Mouse (Mus musculus): ENCODE results near the gene Ereg. TPM values are rescaled to one million over a fixed set of nuclear protein-coding genes. Genes with fewer than 3 reads are reported as not detected.

The Ereg gene
- polyA plus RNA-seq, 1 experiment from 2014 or later: not detected

DNA sequence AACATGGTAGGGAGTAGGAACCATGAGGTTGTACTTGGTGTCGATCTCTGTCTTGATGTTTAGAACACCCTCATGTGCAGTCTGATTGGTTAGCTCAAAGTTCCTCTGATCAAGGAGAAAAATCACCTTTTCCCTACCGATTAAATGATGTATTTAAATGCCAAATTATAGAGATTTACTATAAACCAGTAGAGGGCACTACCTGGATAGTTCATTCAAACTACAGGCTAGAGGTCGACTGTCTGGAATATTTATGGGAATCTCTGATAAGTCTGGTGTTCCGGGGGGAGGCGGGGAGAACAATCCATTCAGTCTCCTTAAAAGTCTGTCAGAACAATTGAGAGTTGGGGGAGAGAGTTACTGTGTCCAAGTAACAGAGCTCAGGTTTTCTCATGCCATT, 10.9 kb downstream of the Ereg start:
- Histone ChIP-seq H3K36me3 (ENCODE audit: inconsistent target) (no peaks in the 10 kb centered on the region), H3K79me2 (ENCODE audit: inconsistent target) (no peaks in the 10 kb centered on the region), H3K27ac (no peak overlapping the region), H3K4me3 (ENCODE audit: inconsistent target) (no peak overlapping the region)
- WGBS (ENCODE audit: missing documents): 66% methylated on average over 5 of the region's 5 CpGs

DNA sequence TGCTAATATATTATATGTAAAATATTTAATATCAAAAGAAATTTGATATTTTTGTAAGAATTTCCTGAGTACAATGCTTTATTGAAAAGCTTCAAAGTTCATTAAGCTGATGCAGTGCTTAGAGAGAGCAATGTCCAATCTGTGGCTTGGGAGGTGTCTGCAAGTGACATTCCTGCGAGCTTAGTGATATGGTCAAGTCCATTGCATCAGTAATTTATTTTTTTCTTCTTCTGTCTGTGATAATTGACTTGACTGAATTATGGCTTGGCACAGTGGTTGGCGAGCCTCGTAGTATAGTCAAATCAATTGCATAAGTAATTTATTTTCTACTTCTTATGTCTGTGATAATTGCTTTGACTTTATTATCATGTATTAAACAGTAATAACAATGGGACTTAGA, 15.9 kb downstream of the Ereg start:
- Histone ChIP-seq H3K79me2 (ENCODE audit: inconsistent target) (no peaks in the 10 kb centered on the region), H3K4me3 (ENCODE audit: inconsistent target) (no peak overlapping the region), H3K36me3 (ENCODE audit: inconsistent target) (no peaks in the 10 kb centered on the region), H3K27ac (no peak overlapping the region)
- 89% methylated on average over 3 of the region's 3 CpGs for WGBS (ENCODE audit: missing documents)

DNA sequence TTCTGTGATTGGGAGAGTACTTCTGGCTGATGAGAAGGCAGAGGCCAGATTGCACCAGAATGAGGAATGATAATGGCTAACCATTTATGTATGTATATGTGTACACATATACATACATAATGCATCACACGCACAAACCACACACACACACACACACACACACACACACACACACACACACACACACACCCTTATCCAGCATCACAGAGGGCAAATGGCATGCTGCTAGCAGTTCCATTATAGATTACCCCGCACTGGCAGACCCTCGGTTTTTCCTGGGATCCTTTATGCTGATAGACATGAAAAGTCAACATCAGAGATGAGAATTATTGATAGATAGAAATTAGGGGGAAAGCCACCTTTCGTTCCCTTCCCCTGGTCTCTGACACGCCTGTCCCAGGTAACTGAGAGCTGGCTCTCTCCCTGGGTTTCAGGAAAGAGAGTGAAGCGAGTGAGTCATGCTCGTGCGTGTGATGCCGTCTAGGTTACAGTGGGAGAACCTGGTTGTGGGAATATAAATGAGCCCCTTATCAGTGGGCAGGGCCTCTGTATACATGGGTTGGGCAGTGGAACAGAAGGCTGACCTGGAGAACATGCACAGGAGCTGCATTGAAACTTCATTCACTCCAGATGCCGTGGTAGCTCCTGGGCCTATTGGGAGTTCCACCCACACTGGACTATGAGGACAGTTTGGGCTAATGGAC, 23.6 kb downstream of the Ereg start:
- H3K4me3 ChIP-seq (ENCODE audit: inconsistent target): no peak overlapping the region
- H3K27ac ChIP-seq: no peak overlapping the region
- WGBS (ENCODE audit: missing documents): 90% methylated on average over 10 of the region's 10 CpGs
- no peaks in the 10 kb centered on the region for H3K36me3 ChIP-seq (ENCODE audit: inconsistent target)
- H3K79me2 ChIP-seq (ENCODE audit: inconsistent target): no peaks in the 10 kb centered on the region

DNA sequence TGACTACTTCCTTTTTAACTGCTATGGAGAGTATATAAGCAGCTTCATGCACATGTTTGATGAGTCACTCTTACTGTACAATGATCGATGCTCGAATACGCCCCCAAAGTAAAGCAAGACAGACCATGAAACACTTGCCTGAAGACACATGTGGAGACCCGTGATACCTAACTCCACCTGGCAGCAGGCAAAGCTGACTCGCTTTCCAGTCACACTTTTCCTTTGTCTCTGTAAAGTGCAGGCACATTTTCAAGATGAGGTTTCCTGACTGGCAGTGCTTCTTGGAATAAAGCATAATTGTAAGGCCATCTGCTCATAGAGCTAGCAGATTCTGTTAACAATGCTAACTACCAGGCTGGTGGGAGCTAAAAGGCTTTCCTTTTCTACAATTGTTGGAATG, 27.3 kb downstream of the Ereg start:
- H3K27ac ChIP-seq: no peak overlapping the region
- no peaks in the 10 kb centered on the region for H3K36me3 ChIP-seq (ENCODE audit: inconsistent target)
- H3K4me3 ChIP-seq (ENCODE audit: inconsistent target): no peak overlapping the region
- no peaks in the 10 kb centered on the region for H3K79me2 ChIP-seq (ENCODE audit: inconsistent target)
- WGBS (ENCODE audit: missing documents): 92% methylated on average over 5 of the region's 5 CpGs

DNA sequence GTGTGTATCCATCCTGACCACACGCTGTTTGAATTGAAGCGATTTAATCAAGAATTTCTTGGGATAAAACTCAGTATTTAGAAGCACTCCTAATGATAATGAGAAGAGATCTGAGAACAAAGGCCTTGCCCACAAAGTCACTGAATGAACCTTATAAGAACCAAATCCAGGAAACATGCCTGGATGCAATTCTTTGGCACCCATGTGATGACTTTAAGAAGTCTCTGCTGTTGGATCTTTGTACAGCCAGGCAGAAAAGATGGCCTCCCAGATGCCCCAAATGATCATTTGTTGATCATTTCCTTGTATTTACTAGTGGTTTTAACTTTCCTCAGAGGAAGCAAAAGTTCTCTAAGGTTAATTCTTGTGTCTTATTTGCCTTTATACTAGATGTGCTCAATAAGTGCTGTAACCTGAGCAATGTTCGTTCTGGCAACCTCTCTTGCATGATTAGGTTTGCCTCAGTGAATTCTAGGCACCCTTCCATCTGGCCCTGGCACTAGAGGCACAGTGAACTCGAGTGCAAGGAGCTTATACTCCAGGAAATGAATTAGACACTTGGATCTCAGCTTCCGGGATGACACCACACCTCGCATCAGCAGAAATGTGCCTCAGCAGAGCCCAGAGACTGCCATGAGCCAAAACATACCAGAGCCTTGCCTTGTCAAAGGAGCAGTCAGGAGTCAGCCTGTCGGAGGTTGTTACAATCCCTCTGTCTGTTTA, 29.7 kb downstream of the Ereg start:
- Histone ChIP-seq H3K4me3 (ENCODE audit: inconsistent target) (no peak overlapping the region), H3K36me3 (ENCODE audit: inconsistent target) (no peaks in the 10 kb centered on the region), H3K27ac (no peak overlapping the region), H3K79me2 (ENCODE audit: inconsistent target) (no peaks in the 10 kb centered on the region)
- WGBS (ENCODE audit: missing documents): 87% methylated on average over 7 of the region's 7 CpGs

DNA sequence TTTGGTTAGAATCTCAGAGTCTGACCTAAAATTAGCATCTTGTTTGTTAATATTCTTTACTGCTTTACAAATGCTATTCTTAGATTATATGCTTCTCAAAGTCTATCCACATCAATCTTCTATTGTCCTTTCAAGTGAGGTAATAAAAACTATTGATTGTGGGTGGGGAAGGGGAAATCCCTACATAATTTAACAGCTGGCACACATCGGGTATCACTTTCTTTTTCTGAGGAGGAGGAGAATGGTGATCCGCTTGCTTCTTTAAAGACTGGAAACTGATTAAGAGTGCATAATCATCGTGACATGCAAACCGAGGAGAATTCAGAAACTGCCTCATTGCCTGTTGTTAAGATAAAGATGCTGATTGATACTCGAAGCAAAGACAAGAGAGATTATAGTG, 31.8 kb downstream of the Ereg start:
- Histone ChIP-seq H3K4me3 (ENCODE audit: inconsistent target) (no peak overlapping the region), H3K36me3 (ENCODE audit: inconsistent target) (no peaks in the 10 kb centered on the region), H3K27ac (no peak overlapping the region), H3K79me2 (ENCODE audit: inconsistent target) (no peaks in the 10 kb centered on the region)
- WGBS (ENCODE audit: missing documents): 88% methylated on average over 5 of the region's 5 CpGs

DNA sequence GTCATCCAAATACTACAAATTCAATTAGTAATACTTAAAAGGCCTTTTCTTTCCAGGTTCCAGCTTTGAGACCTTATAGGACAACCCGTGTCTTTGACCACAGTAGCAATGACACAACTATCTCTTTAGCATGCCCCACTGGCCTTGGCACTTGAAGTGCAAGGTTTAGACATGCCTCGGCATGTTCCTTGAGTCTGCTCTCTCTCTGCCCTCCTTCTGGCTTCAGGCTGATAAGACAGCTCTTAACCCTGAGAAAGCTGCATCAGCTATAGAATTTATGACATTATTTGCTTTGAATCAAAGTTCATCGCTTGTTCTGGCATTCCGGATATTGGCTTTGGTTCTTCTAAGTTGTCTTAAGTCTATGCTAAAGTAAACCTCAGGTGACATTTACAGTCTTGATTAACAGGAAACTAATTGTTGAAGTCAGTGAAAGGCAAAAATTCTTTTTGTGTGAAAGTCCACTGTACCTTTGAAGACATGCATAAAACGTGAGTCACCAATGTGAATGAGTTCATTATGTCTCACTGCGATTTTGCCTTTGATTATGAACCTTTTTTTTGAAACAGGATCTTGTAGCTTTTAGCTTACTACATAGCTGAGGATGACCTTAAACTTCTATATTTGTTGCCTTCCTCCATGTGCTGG, 35.7 kb downstream of the Ereg start:
- 96% methylated on average over 6 of the region's 6 CpGs for WGBS (ENCODE audit: missing documents)
- no peaks in the 10 kb centered on the region for H3K79me2 ChIP-seq (ENCODE audit: inconsistent target)
- no peak overlapping the region for H3K4me3 ChIP-seq (ENCODE audit: inconsistent target)
- H3K27ac ChIP-seq: no peak overlapping the region
- no peaks in the 10 kb centered on the region for H3K36me3 ChIP-seq (ENCODE audit: inconsistent target)

DNA sequence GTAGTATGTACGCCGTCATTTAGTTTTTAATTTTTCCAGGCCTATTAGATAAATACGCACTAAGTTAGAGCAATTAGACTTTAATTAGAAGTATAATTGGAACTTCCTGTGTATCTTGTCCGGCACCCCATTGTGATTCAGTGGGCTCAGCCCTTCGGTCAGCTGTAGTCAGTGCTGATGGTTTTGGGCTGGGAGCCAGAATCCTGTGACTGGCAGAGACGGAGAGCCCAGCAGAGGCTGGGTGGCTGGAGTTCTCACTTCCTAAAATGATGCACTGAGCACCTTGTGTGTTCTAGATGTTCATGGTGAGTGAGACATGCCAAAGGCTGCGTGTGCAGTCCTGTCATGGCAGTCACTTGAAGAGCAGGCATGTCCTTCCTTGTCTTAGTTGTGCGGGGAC, 36.6 kb downstream of the Ereg start:
- Histone ChIP-seq H3K4me3 (ENCODE audit: inconsistent target) (no peak overlapping the region), H3K79me2 (ENCODE audit: inconsistent target) (no peaks in the 10 kb centered on the region), H3K27ac (no peak overlapping the region), H3K36me3 (ENCODE audit: inconsistent target) (no peaks in the 10 kb centered on the region)
- 70% methylated on average over 8 of the region's 8 CpGs for WGBS (ENCODE audit: missing documents)

DNA sequence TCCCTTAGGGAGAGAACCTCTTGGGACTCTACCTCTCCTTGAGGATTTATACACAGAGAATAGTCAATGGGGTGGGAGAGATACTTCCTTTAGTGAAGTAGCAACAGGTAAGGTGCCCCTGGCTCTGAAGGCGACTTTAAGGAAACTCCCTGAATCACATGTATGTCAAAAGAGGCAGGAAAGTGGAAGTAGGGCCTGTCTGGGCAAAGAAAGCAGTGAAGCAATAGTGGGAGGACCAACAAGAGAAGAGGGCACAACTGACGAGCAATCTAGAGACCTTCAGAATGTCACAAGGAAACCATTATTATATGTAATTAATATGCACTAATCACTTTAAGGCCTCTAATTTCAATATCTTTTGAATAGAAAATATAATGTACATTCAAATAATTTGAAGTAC, 39.5 kb downstream of the Ereg start:
- no peaks in the 10 kb centered on the region for H3K36me3 ChIP-seq (ENCODE audit: inconsistent target)
- no peaks in the 10 kb centered on the region for H3K79me2 ChIP-seq (ENCODE audit: inconsistent target)
- no peak overlapping the region for H3K27ac ChIP-seq
- H3K4me3 ChIP-seq (ENCODE audit: inconsistent target): no peak overlapping the region
- WGBS (ENCODE audit: missing documents): 11% methylated on average over 2 of the region's 2 CpGs

DNA sequence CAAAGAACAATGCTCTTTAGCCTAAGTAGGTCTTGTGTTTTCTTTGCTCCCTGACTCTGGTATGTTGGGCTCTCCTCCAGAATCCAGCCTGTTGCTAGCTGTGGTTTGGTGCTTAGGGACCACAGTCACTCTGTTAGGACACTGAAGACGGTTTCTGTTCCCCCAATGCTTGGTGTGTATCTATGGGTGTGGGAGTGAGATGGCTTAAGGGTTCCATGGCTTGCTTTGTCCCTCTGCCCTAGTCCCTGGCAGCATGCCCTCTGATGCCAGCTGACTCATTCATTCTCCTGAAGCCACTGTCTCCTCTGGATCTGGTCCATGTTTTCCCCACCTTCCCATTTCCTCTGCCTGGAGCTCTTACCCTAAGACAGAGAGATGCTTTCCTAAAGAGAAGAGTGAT, 40.2 kb downstream of the Ereg start:
- 50% methylated on average over 1 of the region's 1 CpGs for WGBS (ENCODE audit: missing documents)
- no peaks in the 10 kb centered on the region for H3K36me3 ChIP-seq (ENCODE audit: inconsistent target)

DNA sequence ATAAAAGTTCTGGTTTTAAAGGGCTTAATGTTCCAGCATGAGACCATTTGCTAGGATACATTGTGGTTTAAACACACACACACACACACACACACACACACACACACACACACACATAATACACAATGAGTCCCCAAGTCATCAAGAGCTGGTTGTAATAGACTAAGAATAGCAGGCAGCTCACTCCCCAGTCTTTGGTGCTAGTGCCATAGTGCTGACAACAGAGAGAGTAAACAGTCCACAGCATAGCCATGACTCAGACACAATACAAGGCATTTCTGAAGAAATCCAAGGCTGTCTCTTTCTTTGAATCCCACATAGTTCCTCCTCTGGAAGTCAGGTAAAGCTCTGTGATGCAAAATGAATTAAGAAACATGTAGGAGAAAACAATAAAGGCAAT, 44.2 kb downstream of the Ereg start:
- no peaks in the 10 kb centered on the region for H3K79me2 ChIP-seq (ENCODE audit: inconsistent target)
- H3K27ac ChIP-seq: no peak overlapping the region
- H3K4me3 ChIP-seq (ENCODE audit: inconsistent target): no peak overlapping the region
- no peaks in the 10 kb centered on the region for H3K36me3 ChIP-seq (ENCODE audit: inconsistent target)

More for the DNA sequence above, 40.2 kb downstream of the Ereg start:
- no peaks in the 10 kb centered on the region for H3K79me2 ChIP-seq (ENCODE audit: inconsistent target)
- H3K27ac ChIP-seq: no peak overlapping the region
- H3K4me3 ChIP-seq (ENCODE audit: inconsistent target): no peak overlapping the region

DNA sequence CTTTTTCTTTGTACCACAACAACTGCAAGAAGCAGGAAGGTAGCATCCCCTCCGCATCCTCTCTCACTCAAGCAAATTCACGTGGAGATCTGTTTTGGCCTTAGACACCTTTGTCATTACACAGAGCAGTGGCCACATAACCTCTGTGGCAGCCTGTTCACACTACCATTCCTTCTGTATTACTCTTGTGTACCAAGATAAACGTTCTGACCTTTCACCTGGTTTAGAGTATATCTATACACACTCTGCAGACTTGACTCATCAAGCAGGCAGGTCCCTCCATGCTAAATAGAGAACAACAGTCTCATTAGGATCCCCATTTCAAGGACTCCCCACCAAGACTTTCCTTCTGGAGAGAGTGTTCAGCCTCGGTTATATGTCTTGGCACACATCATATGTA, 49.0 kb downstream of the Ereg start:
- WGBS (ENCODE audit: missing documents): 78% methylated on average over 4 of the region's 4 CpGs
- Histone ChIP-seq H3K79me2 (ENCODE audit: inconsistent target) (no peaks in the 10 kb centered on the region), H3K27ac (no peak overlapping the region), H3K36me3 (ENCODE audit: inconsistent target) (no peaks in the 10 kb centered on the region), H3K4me3 (ENCODE audit: inconsistent target) (no peak overlapping the region)

DNA sequence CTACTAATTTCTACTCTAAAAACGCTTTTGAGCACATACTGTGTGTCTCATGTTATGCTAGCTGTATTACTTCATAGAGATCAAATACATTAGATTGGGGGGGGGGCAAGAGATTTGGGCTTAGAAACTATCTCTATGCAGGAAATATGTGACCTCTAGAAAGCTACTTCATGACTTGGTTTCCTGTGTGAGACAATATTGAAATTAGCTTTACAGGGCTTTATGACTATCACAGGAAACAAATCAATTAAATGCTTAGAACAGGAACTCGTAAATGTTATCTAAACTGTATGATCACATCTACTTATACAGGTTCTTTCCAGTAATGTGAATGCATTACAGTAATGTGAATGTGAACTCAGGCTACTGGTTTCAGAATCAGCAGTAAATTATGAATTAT, 49.7 kb downstream of the Ereg start:
- Histone ChIP-seq H3K27ac (no peak overlapping the region), H3K79me2 (ENCODE audit: inconsistent target) (no peaks in the 10 kb centered on the region), H3K36me3 (ENCODE audit: inconsistent target) (no peaks in the 10 kb centered on the region), H3K4me3 (ENCODE audit: inconsistent target) (no peak overlapping the region)
- 86% methylated on average over 2 of the region's 2 CpGs for WGBS (ENCODE audit: missing documents)

DNA sequence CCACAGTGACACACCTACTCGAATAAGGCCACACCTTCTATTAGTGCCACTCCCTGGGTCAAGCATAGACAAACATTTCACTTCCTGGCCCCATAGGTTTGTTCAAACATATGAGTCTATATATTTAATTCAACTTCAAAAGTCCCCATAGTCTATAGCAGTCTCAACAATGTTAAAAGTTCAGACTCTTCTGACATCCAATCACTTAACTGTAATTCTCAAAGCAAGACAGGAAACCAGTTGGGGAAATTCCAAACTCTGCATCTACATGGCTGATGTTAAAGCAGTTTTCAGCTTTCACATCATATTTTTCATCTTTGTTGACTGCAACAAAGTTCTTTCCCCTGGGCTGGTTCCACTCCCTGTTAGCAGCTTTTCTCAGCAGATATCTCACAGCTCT, 52.2 kb downstream of the Ereg start:
- Histone ChIP-seq H3K27ac (no peak overlapping the region), H3K36me3 (ENCODE audit: inconsistent target) (no peaks in the 10 kb centered on the region), H3K4me3 (ENCODE audit: inconsistent target) (no peak overlapping the region), H3K79me2 (ENCODE audit: inconsistent target) (no peaks in the 10 kb centered on the region)
- 77% methylated on average over 1 of the region's 1 CpGs for WGBS (ENCODE audit: missing documents)

DNA sequence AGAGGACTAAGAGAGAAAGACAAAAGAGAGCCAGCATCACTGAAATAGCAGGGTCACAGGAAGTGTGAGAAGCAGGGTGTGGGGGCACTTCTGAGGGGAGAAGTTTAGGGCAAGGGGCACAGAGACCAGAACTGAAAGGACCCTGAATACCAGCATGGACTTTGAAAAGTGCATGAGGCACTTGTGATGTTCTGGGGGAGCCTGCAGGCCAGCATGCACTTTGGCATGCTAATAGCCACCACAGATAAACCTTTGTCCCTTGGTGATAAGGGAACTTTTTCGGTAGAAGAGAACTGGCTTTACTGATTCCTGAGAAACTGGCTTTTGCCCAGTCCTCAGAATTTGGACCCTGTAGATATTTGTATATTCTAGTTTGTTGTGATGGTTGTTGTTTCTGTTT, 60.5 kb downstream of the Ereg start:
- Histone ChIP-seq H3K36me3 (ENCODE audit: inconsistent target) (no peaks in the 10 kb centered on the region), H3K27ac (no peak overlapping the region), H3K79me2 (ENCODE audit: inconsistent target) (no peaks in the 10 kb centered on the region), H3K4me3 (ENCODE audit: inconsistent target) (no peak overlapping the region)
- WGBS (ENCODE audit: missing documents): 56% methylated on average over 1 of the region's 1 CpGs
